Mouse (Mus musculus) cerebellum, adult 9-10 months (tissue): ENCODE data around the gene Map2k6.

Experiments
- DNase-seq: peaks from one replicate; pipeline ENCODE4 v3.0.0; 2022

Gene Map2k6

DNA sequence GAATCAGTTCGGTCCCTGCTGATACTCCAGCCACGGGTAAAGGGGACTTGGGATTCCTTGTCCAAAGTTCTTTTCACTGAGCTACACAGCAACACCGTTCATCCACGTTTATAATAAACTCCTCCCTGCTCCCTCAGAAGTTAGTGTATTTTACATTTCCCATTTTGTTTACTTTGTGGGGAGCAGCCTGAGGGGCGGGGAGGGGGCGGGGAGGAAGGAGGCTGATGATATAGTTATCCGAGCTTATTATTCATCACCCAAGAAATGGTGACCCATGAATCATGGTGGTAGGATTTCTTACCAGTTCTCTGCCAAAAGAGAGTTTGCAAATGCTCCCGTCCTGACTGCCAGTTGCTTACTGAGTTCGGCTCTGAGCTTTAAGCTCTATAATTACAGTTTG, 6.7 kb downstream of the Map2k6 start:
- DNase-seq = no peak

DNA sequence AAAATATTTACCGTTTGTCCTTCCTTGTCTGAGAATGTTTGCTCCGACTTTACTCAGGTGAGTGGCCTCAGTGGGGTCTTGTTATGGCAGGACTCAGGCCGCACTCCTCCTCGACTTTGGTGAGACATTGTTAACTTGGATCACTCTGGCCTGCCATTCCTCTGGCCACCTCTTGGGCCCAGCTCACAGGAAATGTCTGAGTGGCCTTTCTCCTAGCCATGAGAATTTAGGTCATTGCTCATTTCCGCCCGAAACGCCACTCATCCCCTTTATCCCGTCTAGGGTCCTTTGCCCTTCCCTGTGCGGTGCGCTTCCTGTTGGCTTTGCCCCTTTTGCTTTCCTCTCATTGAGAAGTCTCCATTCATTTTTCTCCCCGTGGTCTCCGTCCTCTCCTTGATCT, 10.2 kb downstream of the Map2k6 start:
- no peak for DNase-seq

DNA sequence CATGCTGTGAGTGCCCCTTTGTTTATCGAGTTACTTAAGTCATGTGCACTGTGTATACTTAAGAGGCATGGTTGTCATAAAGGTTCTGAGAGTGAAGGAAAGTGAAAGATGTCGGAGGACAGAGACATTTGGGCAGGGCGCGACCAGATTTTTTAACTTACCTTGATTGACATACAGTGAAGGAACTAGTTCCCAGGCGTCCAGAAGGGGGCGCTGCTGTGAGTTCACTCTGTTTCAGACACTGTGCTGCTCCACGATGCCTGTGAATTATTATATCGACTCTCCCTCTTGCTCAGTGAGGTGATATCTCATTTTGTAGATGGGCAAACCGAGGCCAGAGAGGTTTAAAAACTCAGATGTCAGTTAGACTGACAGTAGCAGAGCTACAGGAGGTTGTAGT, 10.9 kb downstream of the Map2k6 start:
- no peak for DNase-seq

DNA sequence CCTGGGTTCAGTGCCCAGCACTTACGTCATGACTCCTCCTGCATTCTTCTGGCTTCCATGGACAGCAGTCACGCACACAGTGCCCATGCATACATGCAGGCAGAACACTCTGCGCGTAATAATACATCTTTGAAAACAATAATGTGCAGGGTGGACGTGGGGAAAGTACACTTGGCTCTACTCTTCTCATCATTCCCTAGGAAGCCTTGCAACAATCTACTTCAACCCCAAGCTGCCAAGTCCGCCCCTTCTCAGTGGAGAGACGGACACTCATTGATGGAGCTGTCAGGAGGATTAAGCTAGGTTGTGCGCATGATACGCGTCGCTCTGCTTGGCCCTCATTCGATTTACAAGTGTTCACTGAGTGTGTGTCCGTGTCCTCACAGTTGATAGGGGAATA, 12.7 kb downstream of the Map2k6 start:
- DNase-seq = no peak

DNA sequence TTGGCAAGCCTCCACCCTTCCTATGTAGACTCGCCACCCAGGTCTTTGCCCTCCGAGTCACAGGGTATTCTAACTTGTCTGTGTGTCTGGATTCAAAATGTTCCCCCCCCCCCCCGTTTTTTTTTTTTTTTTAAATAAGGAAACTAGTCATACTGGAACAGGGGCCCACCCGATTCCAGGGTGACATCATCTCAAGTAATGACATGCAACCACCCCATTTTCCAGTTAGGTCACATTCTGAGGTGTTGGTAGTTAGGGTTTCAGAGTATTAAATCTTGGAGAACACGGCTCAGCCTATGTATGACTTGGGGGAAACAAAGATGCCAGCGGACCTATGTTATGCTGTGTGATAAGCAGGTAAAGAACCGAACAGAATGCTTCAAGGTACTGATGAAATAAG, 15.3 kb downstream of the Map2k6 start:
- no peak for DNase-seq

DNA sequence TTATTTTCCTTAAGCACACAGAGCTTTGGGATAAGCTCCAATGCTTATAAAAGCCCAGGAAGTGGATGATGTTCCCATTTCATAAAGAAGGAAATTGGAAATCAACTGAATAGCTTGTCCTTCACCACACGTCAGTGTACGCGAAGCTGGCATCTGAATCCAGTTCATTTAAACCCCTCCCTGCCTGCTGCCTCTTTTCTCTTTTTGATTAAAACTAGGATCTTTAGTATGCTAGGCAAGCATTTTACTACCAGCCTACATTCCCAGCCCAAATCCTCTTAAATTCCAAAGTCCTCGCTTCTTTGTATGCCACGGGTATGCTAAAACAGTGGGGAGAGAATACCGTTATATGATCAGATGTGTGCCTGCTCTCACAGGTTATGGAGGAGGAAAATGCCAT, 17.8 kb downstream of the Map2k6 start:
- DNase-seq = no peak

DNA sequence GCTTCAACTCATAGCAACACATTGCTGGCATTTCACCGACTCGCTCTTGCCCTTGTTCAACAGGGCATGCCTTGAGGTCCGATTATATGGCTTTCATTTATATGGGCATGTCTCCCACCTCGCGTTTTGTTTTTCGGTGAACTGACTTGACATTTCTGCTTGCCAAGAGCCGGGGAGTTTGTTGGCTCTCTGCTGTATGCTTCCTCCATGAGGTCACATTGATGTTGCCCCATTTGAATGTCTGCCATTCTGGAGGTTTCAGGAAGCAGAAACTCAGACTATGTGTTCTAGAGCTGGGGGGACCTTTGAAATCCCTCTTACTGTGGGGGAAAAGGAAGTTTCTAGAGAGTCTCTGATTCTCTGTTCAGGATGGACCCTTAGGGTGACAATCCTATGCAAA, 21.5 kb downstream of the Map2k6 start:
- no peak for DNase-seq

DNA sequence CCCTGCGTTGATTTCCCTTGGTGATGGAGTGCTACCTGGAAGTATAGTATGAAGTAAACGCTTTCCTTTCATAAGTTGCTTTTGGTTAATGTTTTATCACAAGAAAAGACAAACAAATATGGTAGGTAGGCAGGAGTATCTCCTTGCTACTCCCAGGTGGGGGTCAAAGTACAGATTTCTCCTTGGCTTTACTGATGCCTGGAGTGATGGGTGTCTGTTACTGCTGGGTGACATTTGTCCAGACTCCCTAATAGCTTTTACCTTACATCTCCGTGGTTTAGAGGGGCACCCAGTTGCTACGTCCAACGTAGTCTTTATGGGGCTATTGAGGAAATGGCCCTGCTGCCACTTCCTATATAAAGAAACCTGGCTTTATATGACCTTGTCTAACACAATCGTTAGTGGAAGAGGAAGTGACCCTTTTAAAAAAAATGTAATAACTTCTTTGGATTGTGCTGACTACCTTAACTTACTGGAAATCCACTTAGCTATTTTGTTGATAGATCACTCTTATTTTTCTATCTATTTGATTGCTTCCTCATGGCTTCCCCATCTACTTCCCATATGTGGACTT, 27.7 kb downstream of the Map2k6 start:
- DNase-seq = no peak

DNA sequence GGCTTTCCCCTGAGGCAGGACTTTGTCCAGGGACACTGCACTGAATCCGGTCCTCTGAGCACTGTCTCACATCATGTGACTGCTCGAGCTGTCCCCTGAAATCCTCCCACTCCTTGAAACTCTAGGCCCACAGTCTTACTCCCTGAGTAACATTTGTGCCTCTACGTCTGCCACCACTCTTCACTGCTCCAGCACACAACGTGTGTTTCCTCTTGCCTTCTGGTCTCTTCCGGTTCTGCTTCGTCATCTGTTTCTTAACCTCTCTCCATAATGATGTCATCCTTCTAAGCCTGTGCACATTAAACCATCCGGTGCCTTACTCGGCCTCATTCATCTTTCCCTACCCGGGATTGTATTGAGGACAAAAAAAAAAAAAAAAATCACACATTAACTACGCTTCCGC, 28.2 kb downstream of the Map2k6 start:
- DNase-seq = no peak

DNA sequence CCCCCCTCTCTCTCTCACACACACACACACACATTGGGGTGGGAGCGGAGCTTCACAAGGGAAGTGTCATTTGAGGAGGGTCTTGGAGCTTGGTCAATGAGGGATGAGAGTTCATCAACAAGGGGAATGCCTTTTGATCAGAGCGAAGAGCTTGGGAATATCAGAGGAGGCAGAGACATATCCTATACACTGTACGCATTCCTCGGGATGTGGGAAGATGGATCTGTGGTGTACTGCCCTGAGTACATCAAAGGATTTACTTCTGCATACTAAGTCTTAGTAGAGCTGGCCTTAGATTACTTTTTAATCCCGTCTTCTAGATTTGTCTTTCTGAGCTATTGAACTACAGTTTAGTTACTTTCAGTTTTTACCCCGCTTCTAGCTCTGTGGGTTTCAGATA, 30.1 kb downstream of the Map2k6 start:
- DNase-seq = no peak

DNA sequence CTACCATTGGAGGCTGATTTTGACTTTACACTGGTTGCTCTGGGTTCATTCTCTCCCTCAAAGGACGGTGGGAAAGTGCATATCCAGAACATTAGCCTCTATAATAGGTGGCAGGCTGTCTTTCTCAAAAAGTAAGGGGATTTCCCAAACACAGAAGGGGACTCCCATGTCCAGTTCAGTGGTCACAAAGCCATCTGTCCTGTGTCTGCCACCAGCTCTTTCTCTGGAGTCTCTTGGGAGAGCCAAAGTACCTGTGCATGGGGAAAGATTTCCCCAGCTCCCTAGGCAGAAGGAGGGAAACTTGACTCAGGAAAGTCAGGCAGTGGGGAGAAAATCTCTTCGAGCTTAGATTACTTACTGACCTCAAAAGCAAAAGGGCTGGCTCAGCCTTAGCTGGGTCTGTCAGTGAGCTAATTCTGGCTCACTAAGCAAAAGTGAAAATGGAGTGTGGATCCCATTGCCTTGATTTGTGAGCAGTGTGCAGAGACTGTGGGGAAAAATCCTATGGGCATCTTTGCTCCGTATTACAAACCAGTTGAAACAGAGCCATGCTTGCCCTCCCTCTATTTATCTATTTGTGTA, 31.0 kb downstream of the Map2k6 start:
- DNase-seq = no peak

DNA sequence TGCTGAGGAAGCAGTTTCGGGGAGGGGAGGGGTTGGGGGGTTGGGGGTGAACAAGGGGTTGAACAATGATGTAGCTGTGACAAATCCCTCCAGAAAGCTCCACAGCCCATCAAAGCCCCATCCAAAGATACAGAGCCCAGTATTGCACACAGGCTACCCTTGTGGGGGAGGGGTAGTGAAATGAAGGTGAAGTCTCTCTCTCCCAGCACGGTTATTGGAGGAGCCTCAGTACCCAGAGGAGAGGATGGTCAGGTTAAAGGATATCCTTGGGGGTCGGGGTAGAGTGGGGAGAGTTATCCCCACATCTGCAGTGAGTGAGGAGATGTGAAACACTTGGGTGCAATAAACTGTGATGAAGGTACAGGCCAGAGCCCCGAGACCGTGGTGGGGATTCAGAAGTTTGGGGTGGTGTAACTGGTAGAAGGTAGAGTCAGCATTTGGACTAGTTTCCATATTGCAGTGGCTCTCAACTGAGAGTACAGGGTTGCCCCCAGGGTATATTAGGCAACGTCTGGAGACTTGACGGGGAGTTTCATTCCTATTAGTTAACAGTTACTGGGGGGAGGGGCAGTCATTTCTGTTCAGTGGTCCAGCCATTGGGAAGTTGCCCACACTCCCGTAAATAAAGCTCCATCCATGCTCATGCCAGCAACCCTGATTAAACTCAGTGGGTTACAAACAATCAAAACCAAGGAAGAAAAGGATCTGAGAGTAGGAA, 37.1 kb downstream of the Map2k6 start:
- DNase-seq = no peak

DNA sequence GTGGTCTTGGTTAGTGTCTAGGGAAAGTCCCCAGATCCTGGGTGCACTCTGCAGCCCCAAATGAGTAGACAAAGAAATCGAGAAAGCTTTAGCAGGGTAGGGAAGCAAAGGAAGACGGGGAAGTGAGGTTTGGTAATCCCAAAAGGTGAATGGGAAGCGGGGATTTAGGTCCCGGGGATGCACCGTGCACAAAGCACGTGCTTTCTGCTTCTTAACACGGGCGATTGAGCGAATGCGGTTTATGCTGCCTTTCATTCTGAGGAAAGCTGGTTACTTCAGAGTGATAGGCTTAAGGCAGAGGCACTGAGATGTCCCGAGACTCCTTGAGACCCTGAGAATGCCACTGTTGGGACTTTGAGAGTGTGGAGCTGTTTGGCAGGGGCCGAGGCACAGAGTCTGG, 38.1 kb downstream of the Map2k6 start:
- DNase-seq = no peak

DNA sequence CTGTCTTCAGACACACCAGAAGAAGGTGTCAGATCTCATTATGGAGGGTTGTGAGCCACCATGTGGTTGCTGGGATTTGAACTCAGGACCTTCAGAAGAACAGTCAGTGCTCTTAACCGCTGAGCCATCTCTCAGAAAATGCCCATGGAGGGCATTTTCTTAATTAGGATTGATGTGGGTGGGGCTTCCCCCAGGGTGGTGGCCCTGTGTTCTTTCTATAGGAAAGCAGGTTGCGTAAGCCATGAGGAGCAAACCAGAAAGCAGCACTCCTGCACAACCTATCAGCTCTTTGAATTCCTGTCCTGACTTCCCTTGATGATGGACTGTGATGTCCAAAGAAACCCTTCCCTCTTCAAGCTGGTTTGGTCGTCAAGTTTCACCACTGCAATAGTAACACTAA, 39.2 kb downstream of the Map2k6 start:
- DNase-seq = no peak

DNA sequence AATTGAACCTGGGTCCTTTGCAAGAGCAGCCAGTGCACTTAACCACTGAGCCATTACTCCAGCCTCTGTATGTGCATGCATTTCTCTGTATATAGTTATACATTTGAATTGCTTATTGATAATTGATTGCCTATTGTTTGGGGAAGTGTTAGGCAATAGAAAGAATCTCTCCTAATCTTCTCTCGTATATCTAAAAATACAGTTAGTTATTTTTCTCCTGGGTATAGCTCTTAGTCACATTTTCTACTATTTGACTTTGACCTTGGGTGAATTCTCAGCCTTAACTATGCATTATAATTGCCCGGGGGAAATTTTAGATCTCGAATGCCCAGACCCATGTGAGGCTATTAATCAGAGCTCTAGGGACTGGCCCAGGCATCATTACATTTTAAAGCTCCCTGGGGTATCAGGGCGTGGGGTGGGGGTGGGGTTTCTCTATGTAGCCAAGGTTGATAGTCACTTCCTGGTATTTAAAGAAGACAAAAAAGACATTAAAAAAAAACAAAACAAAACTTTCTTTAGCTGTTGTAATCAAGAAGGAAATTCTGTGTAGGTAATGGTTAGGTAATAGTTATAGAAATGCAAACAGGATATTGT, 39.9 kb downstream of the Map2k6 start:
- DNase-seq = no peak

DNA sequence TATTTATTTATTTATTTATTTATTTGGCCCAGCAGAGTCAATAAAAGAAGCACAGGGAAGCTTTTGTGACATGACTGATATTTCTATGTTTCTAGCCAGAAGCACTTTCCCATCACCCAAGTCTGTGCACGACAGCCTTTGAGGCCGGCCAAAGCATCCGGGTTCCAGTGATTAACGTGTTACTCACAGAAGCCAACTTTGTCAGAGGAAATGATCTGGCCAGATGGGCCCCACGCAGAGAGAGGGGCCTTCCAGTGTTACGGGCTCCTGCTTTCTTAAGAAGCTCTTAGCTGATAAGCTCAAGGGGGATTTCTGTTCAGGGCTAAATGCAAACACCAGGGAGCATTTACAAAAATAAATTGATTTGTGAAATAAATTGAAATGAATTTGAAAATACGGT, 40.4 kb downstream of the Map2k6 start:
- DNase-seq = no peak

DNA sequence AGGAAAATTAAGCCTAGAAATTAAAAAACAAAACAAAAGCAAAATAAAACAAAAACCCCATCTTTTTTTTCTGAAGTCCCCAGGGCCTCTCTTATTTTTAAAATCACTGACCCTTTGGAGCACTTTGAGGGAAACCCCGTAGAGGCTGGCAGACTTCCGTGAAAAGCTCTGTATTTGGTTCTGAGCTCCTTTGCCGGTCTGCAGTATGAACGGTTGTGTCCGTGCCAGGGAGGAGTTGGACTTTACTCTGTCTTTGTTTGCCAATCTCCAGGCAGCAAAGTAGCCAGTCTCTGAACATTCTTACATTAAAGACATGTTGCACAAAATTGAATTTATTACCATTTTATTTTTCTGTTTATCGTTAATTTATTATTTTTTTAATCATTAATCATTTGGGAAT, 45.7 kb downstream of the Map2k6 start:
- no peak for DNase-seq

DNA sequence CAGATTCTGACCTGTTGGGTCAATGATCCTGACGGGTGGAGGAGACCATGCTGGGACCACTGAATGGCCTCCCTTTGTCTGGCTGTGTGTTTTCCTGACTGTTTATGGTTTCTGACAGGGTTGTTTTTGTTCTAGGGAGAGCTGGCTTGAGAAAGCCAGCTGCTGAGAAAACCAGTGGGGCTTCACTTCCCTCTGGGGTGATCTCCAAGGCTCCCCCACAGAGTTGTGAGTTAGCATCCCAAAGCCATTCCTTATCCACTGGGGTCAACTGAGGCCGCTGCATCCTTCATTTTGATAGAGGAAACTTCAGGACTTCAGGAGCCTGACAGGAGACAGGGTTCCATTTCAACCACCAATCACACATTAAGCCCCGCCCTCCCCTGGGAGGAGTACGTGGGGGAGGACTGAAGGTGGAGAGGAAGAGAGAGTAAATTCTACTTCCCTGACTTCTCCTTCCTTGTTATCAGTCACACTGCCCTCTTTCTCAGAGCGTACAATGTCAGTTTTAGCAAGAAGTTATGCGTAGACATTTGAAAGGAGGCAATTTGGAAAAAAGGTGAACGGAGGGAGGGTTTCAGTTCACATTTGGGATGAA, 49.3 kb downstream of the Map2k6 start:
- DNase-seq = peak; percentile 17

DNA sequence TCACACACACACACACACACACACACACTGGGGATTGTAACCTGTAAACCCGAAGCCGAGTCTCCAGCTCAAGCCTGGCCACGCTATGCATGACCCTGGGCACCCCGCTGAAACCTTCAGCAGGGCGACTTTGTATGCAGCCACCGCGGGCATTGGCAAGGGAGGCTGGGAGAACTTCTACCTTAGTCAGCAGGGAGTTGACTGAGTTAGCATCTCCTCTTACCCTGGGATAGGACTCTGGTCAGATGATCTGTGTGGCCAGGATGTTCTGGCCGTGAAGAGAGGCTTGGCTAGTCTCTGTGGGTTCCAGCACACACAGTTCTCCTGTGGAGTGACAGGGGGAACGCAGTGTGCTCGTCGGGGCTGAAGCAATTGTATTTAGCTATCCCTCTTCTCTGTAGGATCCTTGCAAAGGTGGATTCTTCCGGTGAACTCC, 49.8 kb downstream of the Map2k6 start:
- DNase-seq = peak; percentile 11

DNA sequence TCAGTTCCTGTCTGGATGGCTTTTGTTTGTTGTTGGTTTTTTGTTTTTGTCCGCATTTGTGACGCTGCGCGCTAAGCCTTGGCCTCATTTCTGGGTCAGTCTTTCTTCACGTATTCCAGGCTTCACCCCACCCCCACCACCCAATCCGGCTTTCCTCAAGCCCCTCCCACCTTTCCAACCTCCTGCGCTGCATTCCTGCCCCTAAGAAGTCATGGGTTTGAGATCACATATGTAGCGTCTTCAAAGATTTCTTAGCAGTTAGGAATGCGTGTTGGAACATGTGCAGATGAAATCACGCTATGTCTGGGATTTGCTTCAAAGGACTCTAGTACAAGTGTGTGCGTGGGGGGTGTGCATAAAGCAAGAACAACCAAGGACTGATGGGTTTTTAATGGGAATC, 50.3 kb downstream of the Map2k6 start:
- DNase-seq = no peak

DNA sequence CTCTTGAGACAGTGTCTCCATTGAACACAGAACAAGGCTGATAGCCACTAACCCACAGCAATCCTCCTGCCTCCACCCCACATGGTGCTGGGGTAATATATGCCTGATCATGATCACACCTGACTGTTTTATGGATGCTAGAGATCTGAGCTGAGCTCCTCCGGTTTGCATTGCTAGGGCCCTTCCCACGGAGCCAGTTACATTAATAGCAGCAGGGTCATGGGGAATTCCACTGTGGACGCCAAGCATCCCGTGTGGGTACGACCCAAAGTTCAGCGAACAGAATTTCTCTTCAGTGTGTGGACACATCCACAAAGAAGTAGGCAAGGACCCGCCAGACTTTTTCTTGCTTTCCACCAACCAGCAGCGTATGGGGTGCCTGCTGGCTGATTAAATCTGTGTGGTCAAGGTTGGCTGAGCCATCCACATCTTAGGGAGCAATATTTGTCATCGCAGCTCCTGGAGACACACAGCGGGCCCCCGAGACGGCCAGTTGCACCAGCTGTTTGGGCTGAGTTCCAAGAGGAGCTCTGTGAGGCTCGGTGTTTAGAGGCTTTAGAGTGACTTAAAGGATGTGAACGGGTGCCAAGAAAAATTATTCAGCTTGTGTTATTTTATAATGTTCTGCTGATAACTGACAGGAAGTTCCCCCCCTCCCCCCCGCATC, 51.3 kb downstream of the Map2k6 start:
- DNase-seq = no peak

DNA sequence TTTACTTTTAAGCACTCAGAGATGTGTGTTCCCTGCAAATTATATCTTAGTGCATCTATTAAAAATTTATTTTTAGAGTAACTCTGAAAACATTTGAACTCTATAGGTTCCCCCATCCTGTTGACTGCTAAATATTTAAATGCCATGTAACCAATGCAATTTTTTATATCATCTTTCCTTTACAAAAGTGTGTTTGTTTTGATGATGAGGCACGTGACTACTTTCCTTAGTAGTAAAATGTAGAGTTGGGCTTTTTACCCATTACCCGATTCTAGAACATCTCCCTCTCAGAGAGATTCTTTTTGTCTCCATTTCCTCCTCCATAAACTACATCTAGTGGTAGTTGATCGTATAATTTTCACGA, 51.8 kb downstream of the Map2k6 start:
- no peak for DNase-seq

DNA sequence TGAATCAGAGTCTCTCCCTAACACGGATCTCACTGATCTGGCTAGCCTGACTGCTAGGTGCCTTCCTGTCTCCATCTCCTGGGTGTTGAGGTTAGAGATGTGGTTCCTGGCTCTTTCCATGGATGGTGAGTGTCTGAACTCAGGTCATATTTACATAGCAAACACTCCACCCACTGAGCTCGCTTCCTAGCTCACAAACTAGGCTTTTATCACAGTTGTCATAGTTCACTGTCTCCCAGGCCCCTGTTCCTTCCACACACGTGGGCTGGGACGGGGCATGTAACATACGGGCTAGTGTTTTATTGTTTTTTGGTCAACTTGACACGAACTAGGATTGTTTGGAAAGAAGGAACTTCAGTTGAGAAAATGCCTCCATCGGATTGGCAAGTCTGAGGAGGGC, 52.7 kb downstream of the Map2k6 start:
- no peak for DNase-seq
